Mouse (Mus musculus) small intestine, adult 2 months (tissue): ENCODE data around the gene Slc16a2.

Experiments used
- CTCF ChIP-seq: fragments of 200-500 bp; IDR thresholded peaks from 2 replicates; pipeline ENCODE4 v1.5.1; 2012; ENCODE audit warnings: low read depth, mild to moderate bottlenecking, control low read depth, inconsistent platforms, low read length, moderate library complexity, mixed read lengths; ENCODE audit not compliant: insufficient replicate concordance, insufficient read length; ENCODE audit errors: extremely low read depth
- POLR2A ChIP-seq: fragments of 200-500 bp; IDR thresholded peaks from 2 replicates; pipeline ENCODE4 v1.6.1; 2012; ENCODE audit warnings: low read depth, mild to moderate bottlenecking, control low read depth, inconsistent platforms, low read length, moderate library complexity

GRCm38 (mm10) chrX:103820307-103821194, 1.2 kb downstream of the Slc16a2 start:
- TF ChIP-seq CTCF, result no peak
- TF ChIP-seq POLR2A, result no peak
